Mouse (Mus musculus) liver, embryonic 11.5 days (tissue): ENCODE results near the gene Gm13285. TPM values are rescaled to one million over a fixed set of nuclear protein-coding genes. Genes with fewer than 3 reads are reported as not detected.
"Not testable (repeated sequence)": the region's sequence is repeated elsewhere in the genome, so short reads cannot be mapped to it uniquely, and the experiment has no call there.

Source experiments
- ATAC-seq: fragments of 200-750 bp; cut with Nextera tagmentation; replicated peaks from 2 replicates; pipeline ENCODE4 v1.8.0; 2017; ENCODE audit warnings: moderate number of reproducible peaks, mild to moderate bottlenecking, moderate TSS enrichment, moderate library complexity; ENCODE audit not compliant: low FRiP score
- DNase-seq: peaks from one replicate; pipeline ENCODE4 v3.0.0-alpha.2; 2017; ENCODE audit warnings: low spot score
- H3K27ac ChIP-seq: fragments of 300-500 bp; sonication (generic); 2 replicates; pipeline ENCODE4 v1.5.1; 2014; ENCODE audit warnings: mild to moderate bottlenecking, low read depth, low read length, control low read depth
- H3K27me3 ChIP-seq: fragments of 300-500 bp; sonication (generic); replicated peaks from 2 replicates; pipeline ENCODE4 v1.6.1; 2014; ENCODE audit warnings: low read length, mixed read lengths; ENCODE audit not compliant: control insufficient read depth, insufficient read depth
- H3K36me3 ChIP-seq: fragments of 300-500 bp; sonication (generic); 2 replicates; pipeline ENCODE4 v1.6.1; 2014; ENCODE audit warnings: mild to moderate bottlenecking, low read length, moderate library complexity, mixed read lengths; ENCODE audit not compliant: control insufficient read depth, insufficient read depth
- H3K4me1 ChIP-seq: fragments of 300-500 bp; sonication (generic); replicated peaks from 2 replicates; pipeline ENCODE4 v1.6.1; 2014; ENCODE audit warnings: low read length, mixed read lengths; ENCODE audit not compliant: control insufficient read depth, insufficient read depth
- H3K4me2 ChIP-seq: fragments of 300-500 bp; sonication (generic); 2 replicates; pipeline ENCODE4 v1.6.1; 2014; ENCODE audit warnings: mild to moderate bottlenecking, control low read depth, moderate library complexity
- H3K4me3 ChIP-seq: fragments of 300-500 bp; sonication (generic); 2 replicates; pipeline ENCODE4 v1.5.1; 2014; ENCODE audit warnings: low read depth, low read length, control low read depth
- H3K9ac ChIP-seq: fragments of 300-500 bp; sonication (generic); 2 replicates; pipeline ENCODE4 v1.6.1; 2014; ENCODE audit warnings: low read depth, low read length, control low read depth
- H3K9me3 ChIP-seq: fragments of 300-500 bp; sonication (generic); 2 replicates; pipeline ENCODE4 v1.6.1; 2016; ENCODE audit warnings: low read length, inconsistent platforms, mixed read lengths; ENCODE audit not compliant: control insufficient read depth
- WGBS: fragments of 180-500 bp; shearing (Covaris S2); extraction: QIAGEN DNeasy Blood & Tissue Kit; methylation state at CpG from one replicate; pipeline ENCODE4 v1.1.7; 2014; 5-methylcytosine and 5-hydroxymethylcytosine counted together
- polyA plus RNA-seq: library from polyadenylated mRNA; unstranded; fragments of >200 nt; fragmentation: Nextera tagmentation; extraction: Ambion mirVana; gene quantifications from 2 replicates; pipeline ENCODE4 v1.2.1, GENCODE M21; 2014

Gene Gm13285
- polyA plus RNA-seq, 1 experiment from 2014 or later, result 0.26 TPM

- not testable (repeated sequence) for H3K27me3 ChIP-seq, H3K36me3 ChIP-seq, H3K9ac ChIP-seq, H3K4me3 ChIP-seq, DNase-seq, H3K27ac ChIP-seq, H3K9me3 ChIP-seq, H3K4me2 ChIP-seq, ATAC-seq, H3K4me1 ChIP-seq
- no CpG with 5 or more reads among the region's 27 CpGs for WGBS
Measured at GRCm38 (mm10) chr4:88785409-88785808, 14.1 kb upstream of the Gm13285 start, which contains the start of gene Gm13276. TSS of gene Gm13276 (plus strand) at chr4:88785709.

- not testable (repeated sequence) for H3K27ac ChIP-seq, H3K4me1 ChIP-seq, H3K4me3 ChIP-seq, H3K36me3 ChIP-seq, H3K27me3 ChIP-seq, H3K9me3 ChIP-seq, H3K4me2 ChIP-seq, H3K9ac ChIP-seq, DNase-seq, ATAC-seq
- WGBS, result 0% methylated on average over 4 of the region's 28 CpGs
Measured at GRCm38 (mm10) chr4:88788402-88788801, 11.1 kb upstream of the Gm13285 start, which contains the start of gene Gm13277. TSS of gene Gm13277 (plus strand) at chr4:88788632.

GRCm38 (mm10) chr4:88791250-88791649 lies 8.2 kb upstream of the Gm13285 start, which contains the start of gene Gm13278:
TSS of gene Gm13278 (plus strand) at chr4:88791550.
- not testable (repeated sequence) for H3K36me3 ChIP-seq, H3K4me1 ChIP-seq, H3K4me2 ChIP-seq, H3K27ac ChIP-seq, DNase-seq, H3K9me3 ChIP-seq, H3K27me3 ChIP-seq, H3K4me3 ChIP-seq, ATAC-seq, H3K9ac ChIP-seq
- WGBS, result no CpG with 5 or more reads among the region's 28 CpGs

DNA sequence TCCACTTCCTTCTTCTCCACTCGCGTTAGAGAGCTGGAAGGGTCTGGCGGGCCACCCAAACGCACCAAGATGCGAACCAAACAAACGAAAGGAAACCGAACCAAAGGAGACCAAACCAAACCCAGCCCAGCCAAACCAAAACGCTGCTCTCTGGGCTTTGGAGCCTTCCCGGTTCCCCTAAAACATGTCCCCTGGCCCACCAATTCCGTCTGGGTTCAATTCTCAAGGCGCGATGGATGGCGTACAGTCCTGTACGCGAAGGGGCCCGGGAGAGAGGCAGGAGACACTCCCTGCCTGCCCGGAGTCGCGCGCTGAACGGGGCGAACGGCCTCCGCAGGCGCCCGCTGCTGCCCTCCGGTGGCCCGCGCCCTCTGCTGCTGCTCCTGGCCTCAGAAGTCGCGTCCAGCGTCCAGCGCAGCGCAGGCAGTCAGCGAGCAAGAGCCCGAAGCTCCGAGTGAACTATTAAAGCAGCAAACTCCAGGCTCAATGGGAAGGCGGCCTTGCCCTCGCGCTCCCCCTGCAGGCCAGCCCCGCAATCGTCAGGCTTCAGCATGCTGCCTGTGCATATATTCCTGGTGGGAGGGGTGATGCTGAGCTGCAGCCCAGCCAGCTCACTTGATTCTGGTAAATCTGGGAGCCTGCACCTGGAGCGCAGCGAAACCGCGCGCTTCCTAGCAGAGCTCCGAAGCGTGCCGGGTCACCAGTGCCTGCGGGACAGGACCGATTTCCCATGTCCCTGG lies 5.4 kb upstream of the Gm13285 start, which contains the start of gene Gm13275:
TSS of gene Gm13275 (plus strand) at position 552 of the 740 bp plus-strand sequence.
- WGBS, result 0% methylated on average over 6 of the region's 52 CpGs

DNA sequence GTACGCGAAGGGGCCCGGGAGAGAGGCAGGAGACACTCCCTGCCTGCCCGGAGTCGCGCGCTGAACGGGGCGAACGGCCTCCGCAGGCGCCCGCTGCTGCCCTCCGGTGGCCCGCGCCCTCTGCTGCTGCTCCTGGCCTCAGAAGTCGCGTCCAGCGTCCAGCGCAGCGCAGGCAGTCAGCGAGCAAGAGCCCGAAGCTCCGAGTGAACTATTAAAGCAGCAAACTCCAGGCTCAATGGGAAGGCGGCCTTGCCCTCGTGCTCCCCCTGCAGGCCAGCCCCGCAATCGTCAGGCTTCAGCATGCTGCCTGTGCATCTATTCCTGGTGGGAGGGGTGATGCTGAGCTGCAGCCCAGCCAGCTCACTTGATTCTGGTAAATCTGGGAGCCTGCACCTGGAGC lies 2.4 kb upstream of the Gm13285 start, which contains the start of gene Gm13279:
TSS of gene Gm13279 (plus strand) at position 301 of the 400 bp plus-strand sequence.
- WGBS, result no CpG with 5 or more reads among the region's 28 CpGs
- not testable (repeated sequence) for ATAC-seq, H3K4me3 ChIP-seq, H3K4me1 ChIP-seq, H3K27ac ChIP-seq, H3K9me3 ChIP-seq, H3K4me2 ChIP-seq, DNase-seq, H3K36me3 ChIP-seq, H3K9ac ChIP-seq, H3K27me3 ChIP-seq

More for the DNA sequence above, 5.4 kb upstream of the Gm13285 start, which contains the start of gene Gm13275:
- not testable (repeated sequence) for H3K9me3 ChIP-seq, H3K4me1 ChIP-seq, H3K9ac ChIP-seq, H3K27me3 ChIP-seq, H3K4me2 ChIP-seq, H3K4me3 ChIP-seq, H3K27ac ChIP-seq, DNase-seq, H3K36me3 ChIP-seq, ATAC-seq

DNA sequence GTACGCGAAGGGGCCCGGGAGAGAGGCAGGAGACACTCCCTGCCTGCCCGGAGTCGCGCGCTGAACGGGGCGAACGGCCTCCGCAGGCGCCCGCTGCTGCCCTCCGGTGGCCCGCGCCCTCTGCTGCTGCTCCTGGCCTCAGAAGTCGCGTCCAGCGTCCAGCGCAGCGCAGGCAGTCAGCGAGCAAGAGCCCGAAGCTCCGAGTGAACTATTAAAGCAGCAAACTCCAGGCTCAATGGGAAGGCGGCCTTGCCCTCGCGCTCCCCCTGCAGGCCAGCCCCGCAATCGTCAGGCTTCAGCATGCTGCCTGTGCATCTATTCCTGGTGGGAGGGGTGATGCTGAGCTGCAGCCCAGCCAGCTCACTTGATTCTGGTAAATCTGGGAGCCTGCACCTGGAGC lies 3.5 kb downstream of the Gm13285 start, which contains the start of gene Gm13287:
TSS of gene Gm13287 (plus strand) at position 301 of the 400 bp plus-strand sequence.
- not testable (repeated sequence) for H3K9me3 ChIP-seq, H3K9ac ChIP-seq, H3K4me1 ChIP-seq, H3K36me3 ChIP-seq, DNase-seq, ATAC-seq, H3K27me3 ChIP-seq, H3K4me2 ChIP-seq, H3K27ac ChIP-seq, H3K4me3 ChIP-seq
- no CpG with 5 or more reads among the region's 29 CpGs for WGBS

GRCm38 (mm10) chr4:88805231-88805630 lies 5.8 kb downstream of the Gm13285 start, which contains the start of gene Gm13288:
TSS of gene Gm13288 (plus strand) at chr4:88805531.
- WGBS, result no CpG with 5 or more reads among the region's 8 CpGs
- H3K36me3 ChIP-seq, H3K27ac ChIP-seq, H3K9ac ChIP-seq, ATAC-seq, H3K9me3 ChIP-seq, DNase-seq, H3K4me3 ChIP-seq, H3K4me2 ChIP-seq, H3K4me1 ChIP-seq, H3K27me3 ChIP-seq: not testable (repeated sequence)

GRCm38 (mm10) chr4:88805761-88806160 lies 6.3 kb downstream of the Gm13285 start:
- not testable (repeated sequence) for H3K4me1 ChIP-seq, H3K27me3 ChIP-seq, H3K4me2 ChIP-seq, H3K9me3 ChIP-seq, ATAC-seq, H3K4me3 ChIP-seq, DNase-seq, H3K9ac ChIP-seq, H3K36me3 ChIP-seq, H3K27ac ChIP-seq
- WGBS, result 3% methylated on average over 5 of the region's 34 CpGs

DNA sequence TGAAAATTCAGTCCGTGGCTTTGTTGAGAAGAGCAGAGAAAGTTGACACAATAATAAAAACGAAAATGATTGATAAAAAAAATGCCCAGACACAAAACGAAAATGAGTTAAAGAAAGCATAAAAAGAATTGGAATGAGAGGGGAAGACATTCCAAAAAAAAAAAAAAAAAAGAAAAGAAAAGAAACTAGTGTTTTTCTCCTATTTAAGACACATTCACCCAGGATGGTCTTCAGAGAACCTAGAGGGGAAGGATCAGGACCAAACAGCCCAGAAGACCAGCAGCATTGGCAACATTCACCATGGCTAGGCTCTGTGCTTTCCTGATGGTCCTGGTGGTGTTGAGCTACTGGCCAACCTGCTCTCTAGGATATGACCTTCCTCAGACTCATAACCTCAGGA lies 16.5 kb downstream of the Gm13285 start, which contains the start of gene Ifna7:
TSS of gene Ifna7 (plus strand) at position 301 of the 400 bp plus-strand sequence.
- Histone ChIP-seq H3K4me1 (no peaks in the 10 kb centered on the region), H3K36me3 (no peaks in the 10 kb centered on the region), H3K9me3 (no peaks in the 10 kb centered on the region), H3K27ac (no peak within 1 kb of the TSS), H3K27me3 (no peaks in the 10 kb centered on the region), H3K4me2 (no peak within 1 kb of the TSS), H3K9ac (no peak within 1 kb of the TSS), H3K4me3 (no peak within 1 kb of the TSS)
- WGBS, result 48% methylated on average over 3 of the region's 3 CpGs
- DNase-seq (no peak), ATAC-seq (no peak)
